Mouse (Mus musculus) neural tube, embryonic 11.5 days (tissue): Measurements from ENCODE around the gene Srcin1. TPM values are rescaled to one million over a fixed set of nuclear protein-coding genes. Genes with fewer than 3 reads are reported as not detected.

Experiments used
- ATAC-seq: fragments of 200-750 bp; cut with Nextera tagmentation; 2 replicates; pipeline ENCODE4 v1.8.0; 2017; ENCODE audit warnings: moderate number of reproducible peaks, mild to moderate bottlenecking, moderate TSS enrichment, moderate library complexity; ENCODE audit not compliant: insufficient read depth, low FRiP score, low TSS enrichment
- DNase-seq: peaks from one replicate; pipeline ENCODE4 v3.0.0-alpha.2; 2015; ENCODE audit warnings: low spot score
- H3K27ac ChIP-seq: fragments of 300-500 bp; sonication (generic); 2 replicates; pipeline ENCODE4 v1.5.1; 2014; ENCODE audit warnings: low read depth, mild to moderate bottlenecking, low read length
- H3K27me3 ChIP-seq: fragments of 300-500 bp; sonication (generic); 2 replicates; pipeline ENCODE4 v1.6.1; 2014; ENCODE audit warnings: mild to moderate bottlenecking, low read length, mixed read lengths; ENCODE audit not compliant: control insufficient read depth, insufficient read depth
- H3K36me3 ChIP-seq: fragments of 300-500 bp; sonication (generic); 2 replicates; pipeline ENCODE4 v1.6.1; 2014; ENCODE audit warnings: mild to moderate bottlenecking, low read length, moderate library complexity, mixed read lengths; ENCODE audit not compliant: control insufficient read depth, insufficient read depth
- H3K4me1 ChIP-seq: fragments of 300-500 bp; sonication (generic); 2 replicates; pipeline ENCODE4 v1.6.1; 2014; ENCODE audit warnings: low read length, mixed read lengths; ENCODE audit not compliant: control insufficient read depth, insufficient read depth
- H3K4me2 ChIP-seq: fragments of 300-500 bp; sonication (generic); 2 replicates; pipeline ENCODE4 v1.6.1; 2014; ENCODE audit warnings: low read depth, mild to moderate bottlenecking, moderate library complexity
- H3K4me3 ChIP-seq: fragments of 300-500 bp; sonication (generic); 2 replicates; pipeline ENCODE4 v1.5.1; 2014; ENCODE audit warnings: low read depth, low read length
- H3K9ac ChIP-seq: fragments of 300-500 bp; sonication (generic); 2 replicates; pipeline ENCODE4 v1.6.1; 2014; ENCODE audit warnings: mild to moderate bottlenecking, low read length
- H3K9me3 ChIP-seq: fragments of 300-500 bp; sonication (generic); 2 replicates; pipeline ENCODE4 v1.6.1; 2016; ENCODE audit warnings: low read length; ENCODE audit not compliant: control insufficient read depth
- WGBS: fragments of 180-500 bp; shearing (Covaris S2); extraction: QIAGEN DNeasy Blood & Tissue Kit; methylation state at CpG from one replicate; pipeline ENCODE4 v1.1.7; 2014; 5-methylcytosine and 5-hydroxymethylcytosine counted together
- polyA plus RNA-seq: library from polyadenylated mRNA; unstranded; fragments of >200 nt; fragmentation: Nextera tagmentation; extraction: Ambion mirVana; gene quantifications from 2 replicates; pipeline ENCODE4 v1.2.1, GENCODE M21; 2014

Gene Srcin1
- polyA plus RNA-seq, 1 experiment from 2014 or later, result 2.5 TPM

DNA sequence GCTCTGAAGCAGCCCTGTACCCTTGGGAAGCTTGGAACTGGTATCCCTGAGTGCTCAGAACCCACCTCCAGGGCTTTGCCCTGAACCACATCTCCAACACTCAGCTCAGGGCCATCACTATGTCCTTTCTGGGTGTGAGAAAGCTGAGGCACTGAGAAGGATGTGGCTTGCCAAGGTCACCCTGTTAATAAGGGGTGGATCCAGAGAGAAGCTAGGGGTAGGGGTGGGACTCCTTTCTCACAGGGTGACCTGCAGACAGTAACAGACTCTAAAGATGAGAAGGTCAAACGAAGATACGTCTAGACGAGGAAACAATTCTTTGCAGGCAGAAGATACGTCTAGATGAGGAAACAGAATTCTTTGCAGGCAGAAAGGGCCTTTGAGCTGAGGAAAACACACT is 73.1 kb downstream of the Srcin1 start:
- Histone ChIP-seq H3K36me3 (no peaks in the 10 kb centered on the region), H3K9me3 (no peaks in the 10 kb centered on the region), H3K27me3 (peaks cover 37% of the 10 kb centered on the region), H3K27ac (no peak overlapping the region), H3K4me1 (peaks cover 3% of the 10 kb centered on the region), H3K4me2 (no peak overlapping the region), H3K9ac (no peak overlapping the region), H3K4me3 (no peak overlapping the region)
- ATAC-seq, result no peak
- 87% methylated on average over 4 of the region's 4 CpGs for WGBS
- no peak for DNase-seq

DNA sequence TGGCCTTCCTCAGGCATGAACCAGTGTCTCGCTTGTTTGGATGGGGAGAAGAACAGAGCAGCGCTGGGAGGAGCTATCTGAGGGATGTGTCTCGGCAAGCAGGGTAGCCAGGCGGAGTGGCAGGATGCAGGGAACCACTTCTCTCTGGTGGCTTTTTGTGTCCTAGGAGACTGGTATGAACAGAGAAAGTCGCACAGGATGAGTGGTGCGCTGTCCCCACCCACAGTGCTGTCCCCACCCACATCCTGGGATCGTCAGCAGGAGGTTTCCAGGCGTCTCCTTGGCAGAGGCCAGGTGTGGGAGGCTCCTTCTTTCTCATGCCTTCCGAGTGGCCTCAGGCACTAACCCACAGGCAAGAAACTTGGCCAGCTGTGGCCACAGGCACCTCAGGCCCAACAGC is 73.6 kb downstream of the Srcin1 start:
- Histone ChIP-seq H3K27me3 (peaks cover 39% of the 10 kb centered on the region), H3K27ac (no peak overlapping the region)
- no peak for ATAC-seq

GRCm38 (mm10) chr11:97500720-97501448 is 75.1 kb downstream of the Srcin1 start:
- Histone ChIP-seq H3K9ac (peak overlapping the region; percentile 48), H3K4me2 (peak overlapping the region; percentile 61), H3K9me3 (no peaks in the 10 kb centered on the region), H3K4me1 (peaks cover 3% of the 10 kb centered on the region), H3K27me3 (peaks cover 39% of the 10 kb centered on the region), H3K27ac (no peak overlapping the region), H3K4me3 (peak overlapping the region; percentile 36), H3K36me3 (no peaks in the 10 kb centered on the region)
- DNase-seq, result peak; percentile 35
- 5% methylated on average over 46 of the region's 51 CpGs for WGBS
- ATAC-seq, result no peak

More for the DNA sequence above, 73.6 kb downstream of the Srcin1 start:
- Histone ChIP-seq H3K4me1 (peaks cover 3% of the 10 kb centered on the region), H3K4me3 (no peak overlapping the region), H3K9ac (no peak overlapping the region), H3K36me3 (no peaks in the 10 kb centered on the region), H3K9me3 (no peaks in the 10 kb centered on the region), H3K4me2 (no peak overlapping the region)
- no peak for DNase-seq
- WGBS, result 35% methylated on average over 9 of the region's 9 CpGs

- Histone ChIP-seq H3K36me3 (no peaks in the 10 kb centered on the region), H3K4me2 (peak within 1 kb of the TSS; percentile 61), H3K4me1 (peaks cover 3% of the 10 kb centered on the region), H3K4me3 (peak within 1 kb of the TSS; percentile 36), H3K27me3 (peaks cover 39% of the 10 kb centered on the region), H3K27ac (no peak within 1 kb of the TSS), H3K9me3 (no peaks in the 10 kb centered on the region), H3K9ac (peak within 1 kb of the TSS; percentile 48)
- WGBS, result 4% methylated on average over 87 of the region's 88 CpGs
- ATAC-seq, result no peak
- no peak for DNase-seq
Measured at GRCm38 (mm10) chr11:97499865-97500719, 75.9 kb downstream of the Srcin1 start, which contains the start of gene 4933428G20Rik. 4933428G20Rik (minus strand) TSS chr11:97500340.

- ATAC-seq, result no peak
- Histone ChIP-seq H3K4me1 (peaks cover 3% of the 10 kb centered on the region), H3K27ac (no peak overlapping the region), H3K4me3 (no peak overlapping the region), H3K27me3 (peaks cover 39% of the 10 kb centered on the region), H3K36me3 (no peaks in the 10 kb centered on the region), H3K9ac (no peak overlapping the region), H3K9me3 (no peaks in the 10 kb centered on the region), H3K4me2 (no peak overlapping the region)
- WGBS, result 88% methylated on average over 4 of the region's 4 CpGs
- no peak for DNase-seq
Measured at GRCm38 (mm10) chr11:97497543-97497942, 78.4 kb downstream of the Srcin1 start.

DNA sequence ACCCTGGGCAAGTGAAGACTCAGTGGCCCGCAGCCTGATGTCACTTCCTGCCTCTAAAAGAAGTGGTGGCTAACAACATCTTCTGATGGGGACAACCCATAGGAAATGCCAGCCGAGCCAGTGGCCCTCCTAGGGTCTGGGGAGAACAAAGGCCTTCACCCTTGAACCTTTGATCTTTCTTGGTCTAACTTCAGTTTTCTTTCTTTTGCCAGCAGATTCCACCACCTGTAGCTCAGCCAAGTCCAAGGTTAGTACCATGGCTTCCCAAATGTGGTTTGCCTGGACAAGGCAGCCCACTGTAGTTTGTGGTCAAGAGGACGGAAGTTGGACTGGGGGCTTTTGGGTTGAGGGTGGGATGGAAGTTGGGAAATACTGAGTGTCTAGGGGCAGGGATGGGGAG is 83.2 kb downstream of the Srcin1 start:
- H3K4me1 ChIP-seq, result no peaks in the 10 kb centered on the region
- H3K27ac ChIP-seq, result no peak overlapping the region
- WGBS, result 74% methylated on average over 3 of the region's 3 CpGs
- DNase-seq (no peak), ATAC-seq (no peak)
- no peak overlapping the region for H3K9ac ChIP-seq
- no peak overlapping the region for H3K4me3 ChIP-seq
- H3K9me3 ChIP-seq, result no peaks in the 10 kb centered on the region
- no peak overlapping the region for H3K4me2 ChIP-seq
- H3K27me3 ChIP-seq, result peaks cover 2% of the 10 kb centered on the region; the same call in 1 of the 2 replicates
- no peaks in the 10 kb centered on the region for H3K36me3 ChIP-seq

DNA sequence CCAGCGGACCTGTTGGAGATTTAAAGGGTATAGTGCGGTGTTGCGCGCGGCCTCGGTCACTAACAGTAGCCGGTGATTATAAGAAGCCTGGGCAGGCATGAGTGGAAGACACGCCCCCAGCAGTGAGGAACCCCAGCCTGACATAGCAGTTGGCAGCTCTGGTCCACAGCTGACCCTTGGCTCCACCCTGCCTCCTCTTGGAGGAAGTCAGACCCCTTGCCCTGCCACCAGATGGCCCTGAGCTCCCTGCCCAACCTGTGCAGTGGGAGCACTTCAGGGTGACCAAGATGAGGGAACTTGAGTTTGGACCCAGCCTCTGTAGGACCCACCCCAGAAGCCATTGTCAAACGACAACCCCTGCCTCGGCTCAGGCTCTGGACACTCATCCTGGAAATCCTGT is 84.3 kb downstream of the Srcin1 start:
- ATAC-seq (no peak), DNase-seq (no peak)
- H3K4me1 ChIP-seq, result no peaks in the 10 kb centered on the region
- no peak overlapping the region for H3K9ac ChIP-seq
- H3K36me3 ChIP-seq, result no peaks in the 10 kb centered on the region
- H3K27ac ChIP-seq, result no peak overlapping the region
- no peaks in the 10 kb centered on the region for H3K27me3 ChIP-seq
- no peaks in the 10 kb centered on the region for H3K9me3 ChIP-seq
- H3K4me3 ChIP-seq, result no peak overlapping the region
- no peak overlapping the region for H3K4me2 ChIP-seq
- 77% methylated on average over 10 of the region's 10 CpGs for WGBS

DNA sequence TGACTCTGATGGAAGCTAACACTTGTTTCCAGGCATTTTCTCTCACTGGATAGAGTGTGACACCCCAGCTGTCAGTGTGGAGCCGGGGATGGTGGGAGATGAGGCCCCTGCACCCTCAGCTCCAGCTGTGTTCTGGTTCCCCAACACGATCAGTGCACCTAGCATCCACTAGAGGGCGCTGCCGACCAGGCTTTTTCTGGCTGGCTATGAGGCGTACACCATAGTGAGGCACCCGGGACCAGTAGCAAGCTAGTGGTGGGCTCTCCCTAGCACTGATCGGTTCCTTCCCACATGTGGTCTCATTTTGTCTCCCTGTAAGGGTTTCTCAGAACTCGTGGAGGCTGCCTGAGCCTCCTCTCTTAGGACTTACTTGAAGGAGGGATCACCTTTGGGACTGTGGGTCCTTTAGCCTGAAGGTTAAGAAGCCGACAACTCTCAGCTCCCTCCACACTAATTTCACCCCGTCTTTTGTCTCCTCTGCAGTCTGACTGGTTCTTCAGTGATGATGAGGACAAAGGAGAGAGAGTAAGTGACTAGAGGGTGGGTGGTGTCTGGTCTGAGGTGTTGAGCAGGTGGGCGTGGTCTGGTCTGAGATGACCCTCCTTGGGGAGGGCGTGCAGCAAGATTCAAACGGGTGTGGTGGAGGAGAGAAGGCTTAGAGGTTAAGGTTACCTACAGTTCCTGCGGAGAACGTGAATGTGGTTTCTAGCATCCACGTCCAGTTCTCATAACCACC is 86.2 kb downstream of the Srcin1 start:
- 21% methylated on average over 16 of the region's 16 CpGs for WGBS
- H3K27ac ChIP-seq, result no peak overlapping the region
- no peak overlapping the region for H3K4me3 ChIP-seq
- no peak overlapping the region for H3K4me2 ChIP-seq
- H3K9ac ChIP-seq, result no peak overlapping the region
- H3K9me3 ChIP-seq, result no peaks in the 10 kb centered on the region
- no peaks in the 10 kb centered on the region for H3K4me1 ChIP-seq
- ATAC-seq, result peak; percentile 69
- H3K27me3 ChIP-seq, result no peaks in the 10 kb centered on the region
- peak; percentile 86 for DNase-seq
- H3K36me3 ChIP-seq, result no peaks in the 10 kb centered on the region
